Mouse (Mus musculus): ENCODE measurements at regions not wholly inside any gene's neighbourhood (a gene's known extent, or its start where the extent isn't known, plus 50 kb on each side); places are given as distances from the start of the nearest gene placed in this dataset.

- TF ChIP-seq CTCF (IDR thresholded peaks at IDR 0.05; ENCODE audit: borderline replicate concordance, insufficient read depth, low read length) (no peak), POLR2A (IDR thresholded peaks at IDR 0.05; ENCODE audit: low read depth, low read length) (no peak)
These were observed 97.9 kb upstream of the Map4k3 start for GRCm38 (mm10) chr17:80825971-80826730.
